Mouse (Mus musculus): ENCODE data around the gene Plekhj1. TPM values are rescaled to one million over a fixed set of nuclear protein-coding genes. Genes with fewer than 3 reads are reported as not detected.
"Not testable (repeated sequence)": the region's sequence is repeated elsewhere in the genome, so short reads cannot be mapped to it uniquely, and the experiment has no call there.

Gene Plekhj1
- polyA plus RNA-seq, 1 experiment = 39.3 TPM

- H3K4me1 ChIP-seq (ENCODE audit: control insufficient read depth, insufficient read depth, low read length) = peaks cover 16% of the 10 kb centered on the region; the same call in 1 of the 2 replicates
- 58% methylated on average over 2 of the region's 2 CpGs for WGBS
- H3K36me3 ChIP-seq (ENCODE audit: control insufficient read depth, insufficient read depth, low read length) = no peaks in the 10 kb centered on the region
- TF ChIP-seq CTCF (conservative IDR thresholded peaks at IDR 0.05; ENCODE audit: insufficient read depth, insufficient read length, low read depth, low read length) (no peak), POLR2A (IDR thresholded peaks at IDR 0.05; ENCODE audit: low read depth, low read length) (no peak)
- no peak overlapping the region for H3K4me3 ChIP-seq (ENCODE audit: insufficient read depth, low read depth, low read length)
- DNase-seq = no peak
- H3K27me3 ChIP-seq (replicated peaks; ENCODE audit: control insufficient read depth, insufficient read depth, low read length) = no peaks in the 10 kb centered on the region
- no peak overlapping the region for H3K27ac ChIP-seq (ENCODE audit: insufficient read depth, low read depth, low read length)
Observed at GRCm38 (mm10) chr10:80824827-80825226, 26.4 kb upstream of the Plekhj1 start.

GRCm38 (mm10) chr10:80823847-80824643 is 25.6 kb upstream of the Plekhj1 start:
- peaks cover 14% of the 10 kb centered on the region; the same call in 1 of the 2 replicates for H3K4me1 ChIP-seq (ENCODE audit: control insufficient read depth, insufficient read depth, low read length)
- DNase-seq = peak; percentile 59

GRCm38 (mm10) chr10:80823316-80823715 is 24.9 kb upstream of the Plekhj1 start:
- Histone ChIP-seq H3K27ac (ENCODE audit: insufficient read depth, low read depth, low read length) (no peak overlapping the region), H3K4me3 (ENCODE audit: insufficient read depth, low read depth, low read length) (no peak overlapping the region), H3K36me3 (ENCODE audit: control insufficient read depth, insufficient read depth, low read length) (no peaks in the 10 kb centered on the region), H3K27me3 (replicated peaks; ENCODE audit: control insufficient read depth, insufficient read depth, low read length) (no peaks in the 10 kb centered on the region), H3K4me1 (ENCODE audit: control insufficient read depth, insufficient read depth, low read length) (peaks cover 14% of the 10 kb centered on the region; the same call in 1 of the 2 replicates)
- TF ChIP-seq CTCF (conservative IDR thresholded peaks at IDR 0.05; ENCODE audit: insufficient read depth, insufficient read length, low read depth, low read length) (no peak), POLR2A (IDR thresholded peaks at IDR 0.05; ENCODE audit: low read depth, low read length) (no peak)
- 87% methylated on average over 1 of the region's 1 CpGs for WGBS
- DNase-seq = no peak

More at GRCm38 (mm10) chr10:80823847-80824643, 25.6 kb upstream of the Plekhj1 start:
- Histone ChIP-seq H3K36me3 (ENCODE audit: control insufficient read depth, insufficient read depth, low read length) (no peaks in the 10 kb centered on the region), H3K27ac (ENCODE audit: insufficient read depth, low read depth, low read length) (peak overlapping the region; percentile 20; the same call in 1 of the 2 replicates), H3K27me3 (replicated peaks; ENCODE audit: control insufficient read depth, insufficient read depth, low read length) (no peaks in the 10 kb centered on the region), H3K4me3 (ENCODE audit: insufficient read depth, low read depth, low read length) (no peak overlapping the region)
- TF ChIP-seq POLR2A (IDR thresholded peaks at IDR 0.05; ENCODE audit: low read depth, low read length) (no peak), CTCF (conservative IDR thresholded peaks at IDR 0.05; ENCODE audit: insufficient read depth, insufficient read length, low read depth, low read length) (no peak)
- 21% methylated on average over 8 of the region's 8 CpGs for WGBS

GRCm38 (mm10) chr10:80822528-80822927 is 24.1 kb upstream of the Plekhj1 start:
- H3K27ac ChIP-seq (ENCODE audit: insufficient read depth, low read depth, low read length) = no peak overlapping the region

GRCm38 (mm10) chr10:80821991-80822390 is 23.6 kb upstream of the Plekhj1 start:
- peak; percentile 63 for DNase-seq
- 44% methylated on average over 2 of the region's 2 CpGs for WGBS
- Histone ChIP-seq H3K27ac (ENCODE audit: insufficient read depth, low read depth, low read length) (no peak overlapping the region), H3K4me3 (ENCODE audit: insufficient read depth, low read depth, low read length) (no peak overlapping the region), H3K4me1 (ENCODE audit: control insufficient read depth, insufficient read depth, low read length) (peaks cover 7% of the 10 kb centered on the region; the same call in 1 of the 2 replicates), H3K36me3 (ENCODE audit: control insufficient read depth, insufficient read depth, low read length) (no peaks in the 10 kb centered on the region), H3K27me3 (replicated peaks; ENCODE audit: control insufficient read depth, insufficient read depth, low read length) (no peaks in the 10 kb centered on the region)
- TF ChIP-seq POLR2A (IDR thresholded peaks at IDR 0.05; ENCODE audit: low read depth, low read length) (no peak), CTCF (conservative IDR thresholded peaks at IDR 0.05; ENCODE audit: insufficient read depth, insufficient read length, low read depth, low read length) (peak; percentile 48)

More at GRCm38 (mm10) chr10:80822528-80822927, 24.1 kb upstream of the Plekhj1 start:
- WGBS = 83% methylated on average over 5 of the region's 5 CpGs
- TF ChIP-seq POLR2A (IDR thresholded peaks at IDR 0.05; ENCODE audit: low read depth, low read length) (no peak), CTCF (conservative IDR thresholded peaks at IDR 0.05; ENCODE audit: insufficient read depth, insufficient read length, low read depth, low read length) (no peak)
- Histone ChIP-seq H3K27me3 (replicated peaks; ENCODE audit: control insufficient read depth, insufficient read depth, low read length) (no peaks in the 10 kb centered on the region), H3K4me1 (ENCODE audit: control insufficient read depth, insufficient read depth, low read length) (peaks cover 10% of the 10 kb centered on the region; the same call in 1 of the 2 replicates), H3K36me3 (ENCODE audit: control insufficient read depth, insufficient read depth, low read length) (no peaks in the 10 kb centered on the region), H3K4me3 (ENCODE audit: insufficient read depth, low read depth, low read length) (no peak overlapping the region)
- DNase-seq = no peak

- no peak overlapping the region for H3K27ac ChIP-seq (ENCODE audit: insufficient read depth, low read depth, low read length)
- H3K36me3 ChIP-seq (ENCODE audit: control insufficient read depth, insufficient read depth, low read length) = no peaks in the 10 kb centered on the region
- TF ChIP-seq CTCF (conservative IDR thresholded peaks at IDR 0.05; ENCODE audit: insufficient read depth, insufficient read length, low read depth, low read length) (no peak), POLR2A (IDR thresholded peaks at IDR 0.05; ENCODE audit: low read depth, low read length) (no peak)
- H3K4me1 ChIP-seq (ENCODE audit: control insufficient read depth, insufficient read depth, low read length) = peaks cover 7% of the 10 kb centered on the region; the same call in 1 of the 2 replicates
- 41% methylated on average over 3 of the region's 3 CpGs for WGBS
- no peak overlapping the region for H3K4me3 ChIP-seq (ENCODE audit: insufficient read depth, low read depth, low read length)
- no peaks in the 10 kb centered on the region for H3K27me3 ChIP-seq (replicated peaks; ENCODE audit: control insufficient read depth, insufficient read depth, low read length)
- DNase-seq = peak; percentile 89
Observed at GRCm38 (mm10) chr10:80819406-80819805, 21.0 kb upstream of the Plekhj1 start.

- Histone ChIP-seq H3K4me3 (ENCODE audit: insufficient read depth, low read depth, low read length) (no peak overlapping the region), H3K36me3 (ENCODE audit: control insufficient read depth, insufficient read depth, low read length) (no peaks in the 10 kb centered on the region), H3K27me3 (replicated peaks; ENCODE audit: control insufficient read depth, insufficient read depth, low read length) (no peaks in the 10 kb centered on the region), H3K27ac (ENCODE audit: insufficient read depth, low read depth, low read length) (no peak overlapping the region), H3K4me1 (ENCODE audit: control insufficient read depth, insufficient read depth, low read length) (peaks cover under 1% of the 10 kb centered on the region; the same call in 1 of the 2 replicates)
- WGBS = 59% methylated on average over 6 of the region's 6 CpGs
- no peak for TF ChIP-seq POLR2A (IDR thresholded peaks at IDR 0.05; ENCODE audit: low read depth, low read length)
- no peak for DNase-seq
Observed at GRCm38 (mm10) chr10:80818599-80819281, 20.3 kb upstream of the Plekhj1 start.

- H3K27me3 ChIP-seq (replicated peaks; ENCODE audit: control insufficient read depth, insufficient read depth, low read length); H3K27ac ChIP-seq (ENCODE audit: insufficient read depth, low read depth, low read length); H3K4me3 ChIP-seq (ENCODE audit: insufficient read depth, low read depth, low read length); DNase-seq; H3K36me3 ChIP-seq (ENCODE audit: control insufficient read depth, insufficient read depth, low read length); H3K4me1 ChIP-seq (ENCODE audit: control insufficient read depth, insufficient read depth, low read length): not testable (repeated sequence)
- 83% methylated on average over 7 of the region's 7 CpGs for WGBS
Observed at GRCm38 (mm10) chr10:80817955-80818354, 19.5 kb upstream of the Plekhj1 start.
